Mouse (Mus musculus): ENCODE results near the gene Cd96. TPM values are rescaled to one million over a fixed set of nuclear protein-coding genes. Genes with fewer than 3 reads are reported as not detected.

Gene Cd96
- total and polyA plus RNA-seq, 3 experiments, result not detected

- no peaks in the 10 kb centered on the region for H3K36me3 ChIP-seq (ENCODE audit: control insufficient read depth in 1 of 2, insufficient read depth in 2 of 2, low read length in 2 of 2)
- no peak overlapping the region for H3K9ac ChIP-seq (ENCODE audit: control insufficient read depth, low read depth, low read length, poor library complexity, severe bottlenecking)
- H3K27me3 ChIP-seq (ENCODE audit: control insufficient read depth in 1 of 2, insufficient read depth in 2 of 2, low read length in 2 of 2), result no peaks in the 10 kb centered on the region
- no peaks in the 10 kb centered on the region for H3K4me1 ChIP-seq (ENCODE audit: control insufficient read depth in 1 of 2, insufficient read depth in 2 of 2, low read length in 2 of 2)
- H3K79me2 ChIP-seq (ENCODE audit: control insufficient read depth, insufficient read depth, low read length, poor library complexity), result no peaks in the 10 kb centered on the region
- H3K9me3 ChIP-seq (replicated peaks; ENCODE audit: insufficient read depth, low read length), result no peaks in the 10 kb centered on the region
- DNase-seq (ENCODE audit: low read depth, low spot score), result no peak
- no peak overlapping the region for H3K4me3 ChIP-seq (ENCODE audit: control insufficient read depth in 1 of 2, insufficient read depth in 1 of 2, low read depth in 2 of 2, low read length in 2 of 2)
- no peak for TF ChIP-seq MYB (IDR thresholded peaks at IDR 0.05; ENCODE audit: low read depth, low read length)
- no peak for TF ChIP-seq ZC3H11A (IDR thresholded peaks at IDR 0.05; ENCODE audit: low read depth, low read length)
- TF ChIP-seq MAFK (IDR thresholded peaks at IDR 0.05; ENCODE audit: borderline replicate concordance, low read depth, low read length), result no peak
- no peak for TF ChIP-seq CHD1 (IDR thresholded peaks at IDR 0.05; ENCODE audit: low read depth, low read length)
- TF ChIP-seq TCF12 (IDR thresholded peaks at IDR 0.05; ENCODE audit: low read depth, low read length), result no peak
- TF ChIP-seq MEF2A (IDR thresholded peaks at IDR 0.05; ENCODE audit: extremely low read depth, insufficient replicate concordance, low read depth, low read length, poor library complexity, severe bottlenecking), result no peak
- TF ChIP-seq ZKSCAN1 (IDR thresholded peaks at IDR 0.05; ENCODE audit: low read depth, low read length), result no peak
- no peak for TF ChIP-seq MAZ (IDR thresholded peaks at IDR 0.05; ENCODE audit: low read depth, low read length)
- no peak for TF ChIP-seq UBTF (IDR thresholded peaks at IDR 0.05; ENCODE audit: borderline replicate concordance, insufficient read depth, low read depth, low read length)
- TF ChIP-seq NELFE (IDR thresholded peaks at IDR 0.05; ENCODE audit: low read depth, low read length), result no peak
- TF ChIP-seq POLR2AphosphoS2 (IDR thresholded peaks at IDR 0.05; ENCODE audit: low read length), result no peak
- TF ChIP-seq E2F4 (IDR thresholded peaks at IDR 0.05; ENCODE audit: borderline replicate concordance, low read depth, low read length), result no peak
- no peak for TF ChIP-seq KAT2A (conservative IDR thresholded peaks at IDR 0.05; ENCODE audit: low read depth, low read length)
- TF ChIP-seq ZMIZ1 (IDR thresholded peaks at IDR 0.05; ENCODE audit: low read depth, low read length), result no peak
- no peak for TF ChIP-seq CTCF (IDR thresholded peaks at IDR 0.05 in 2 of 3, conservative IDR thresholded peaks at IDR 0.05 in 1 of 3; ENCODE audit: control insufficient read depth in 1 of 3, insufficient read depth in 1 of 3, low read depth in 2 of 3, low read length in 3 of 3, poor library complexity in 1 of 3, severe bottlenecking in 1 of 3)
- no peak for TF ChIP-seq TAL1 (IDR thresholded peaks at IDR 0.05; ENCODE audit: low read length)
- TF ChIP-seq POLR2A (IDR thresholded peaks at IDR 0.05; ENCODE audit: control insufficient read depth in 1 of 2, insufficient read depth in 1 of 2, low read depth in 1 of 2, low read length in 2 of 2, poor library complexity in 1 of 2), result no peak
- TF ChIP-seq GABPA (IDR thresholded peaks at IDR 0.05; ENCODE audit: low read depth, low read length), result no peak
- TF ChIP-seq SIN3A (IDR thresholded peaks at IDR 0.05; ENCODE audit: low read length), result no peak
- TF ChIP-seq MYC (IDR thresholded peaks at IDR 0.05; ENCODE audit: low read depth, low read length), result no peak
- no peak overlapping the region for H3K27ac ChIP-seq (ENCODE audit: control insufficient read depth, low read depth, low read length)
These were observed 12.6 kb downstream of the Cd96 start for GRCm38 (mm10) chr16:46107431-46107830.

- Histone ChIP-seq H3K4me3 (ENCODE audit: control insufficient read depth in 1 of 2, insufficient read depth in 1 of 2, low read depth in 2 of 2, low read length in 2 of 2) (no peak overlapping the region), H3K27ac (ENCODE audit: control insufficient read depth, low read depth, low read length) (no peak overlapping the region), H3K9ac (ENCODE audit: control insufficient read depth, low read depth, low read length, poor library complexity, severe bottlenecking) (no peak overlapping the region), H3K9me3 (replicated peaks; ENCODE audit: insufficient read depth, low read length) (no peaks in the 10 kb centered on the region), H3K27me3 (ENCODE audit: control insufficient read depth in 1 of 2, insufficient read depth in 2 of 2, low read length in 2 of 2) (no peaks in the 10 kb centered on the region), H3K4me1 (ENCODE audit: control insufficient read depth in 1 of 2, insufficient read depth in 2 of 2, low read length in 2 of 2) (no peaks in the 10 kb centered on the region), H3K79me2 (ENCODE audit: control insufficient read depth, insufficient read depth, low read length, poor library complexity) (no peaks in the 10 kb centered on the region), H3K36me3 (ENCODE audit: control insufficient read depth in 1 of 2, insufficient read depth in 2 of 2, low read length in 2 of 2) (no peaks in the 10 kb centered on the region)
- DNase-seq (ENCODE audit: low read depth, low spot score), result no peak
- TF ChIP-seq ZMIZ1 (IDR thresholded peaks at IDR 0.05; ENCODE audit: low read depth, low read length), result no peak
- TF ChIP-seq NRF1 (IDR thresholded peaks at IDR 0.05; ENCODE audit: insufficient read depth, low read depth, low read length, poor library complexity, severe bottlenecking), result no peak
- TF ChIP-seq TBP (IDR thresholded peaks at IDR 0.05; ENCODE audit: low read depth, low read length), result no peak
- TF ChIP-seq MYB (IDR thresholded peaks at IDR 0.05; ENCODE audit: low read depth, low read length), result no peak
- TF ChIP-seq ZNF384 (IDR thresholded peaks at IDR 0.05; ENCODE audit: low read depth, low read length), result no peak
- TF ChIP-seq MAX (IDR thresholded peaks at IDR 0.05; ENCODE audit: low read length), result no peak
- no peak for TF ChIP-seq EP300 (IDR thresholded peaks at IDR 0.05; ENCODE audit: low read depth in 1 of 2, low read length in 2 of 2)
- no peak for TF ChIP-seq MYC (IDR thresholded peaks at IDR 0.05; ENCODE audit: low read depth, low read length)
- TF ChIP-seq ETS1 (IDR thresholded peaks at IDR 0.05; ENCODE audit: low read depth, low read length), result no peak
- no peak for TF ChIP-seq CTCF (IDR thresholded peaks at IDR 0.05 in 2 of 3, conservative IDR thresholded peaks at IDR 0.05 in 1 of 3; ENCODE audit: control insufficient read depth in 1 of 3, insufficient read depth in 1 of 3, low read depth in 2 of 3, low read length in 3 of 3, poor library complexity in 1 of 3, severe bottlenecking in 1 of 3)
- no peak for TF ChIP-seq MAFK (IDR thresholded peaks at IDR 0.05; ENCODE audit: borderline replicate concordance, low read depth, low read length)
- TF ChIP-seq RAD21 (IDR thresholded peaks at IDR 0.05; ENCODE audit: low read depth, low read length), result no peak
- no peak for TF ChIP-seq RCOR1 (IDR thresholded peaks at IDR 0.05; ENCODE audit: low read depth, low read length)
- no peak for TF ChIP-seq CHD2 (IDR thresholded peaks at IDR 0.05; ENCODE audit: low read length)
These were observed 15.6 kb downstream of the Cd96 start for GRCm38 (mm10) chr16:46104491-46104890.

Data from MEL (cell line).